Mouse (Mus musculus): ENCODE results near the gene Aak1.
"Not testable (repeated sequence)": the region's sequence is repeated elsewhere in the genome, so short reads cannot be mapped to it uniquely, and the experiment has no call there.

- peak; percentile 30; the same call in 1 of the 2 replicates for TF ChIP-seq CTCF (IDR thresholded peaks at IDR 0.05; ENCODE audit: extremely low read depth, insufficient read length, insufficient replicate concordance, low read depth, low read length)
- not testable (repeated sequence) for TF ChIP-seq POLR2A (IDR thresholded peaks at IDR 0.05; ENCODE audit: low read depth, low read length)
These were observed 29.3 kb downstream of the Aak1 start for GRCm38 (mm10) chr6:86878656-86879055.

Data from small intestine, adult 2 months (tissue).